Mouse (Mus musculus): ENCODE data around the gene Pacsin1. TPM values are rescaled to one million over a fixed set of nuclear protein-coding genes. Genes with fewer than 3 reads are reported as not detected.

Pacsin1 gene
- total RNA-seq, 2 experiments from 2014 or later = 0.18 to 0.78 TPM

- DNase-seq (ENCODE audit: low spot score in 2 of 2) = peak in 1 of 2 experiments; percentile 47
Measured at GRCm38 (mm10) chr17:27721125-27721664, 65.9 kb downstream of the Pacsin1 start.

- DNase-seq (ENCODE audit: low spot score in 2 of 2) = no peak
Measured at GRCm38 (mm10) chr17:27724327-27724726, 69.0 kb downstream of the Pacsin1 start.

GRCm38 (mm10) chr17:27725011-27725410 is 69.7 kb downstream of the Pacsin1 start:
- DNase-seq (ENCODE audit: low spot score in 2 of 2) = no peak

GRCm38 (mm10) chr17:27725412-27725811 is 70.1 kb downstream of the Pacsin1 start:
- DNase-seq (ENCODE audit: low spot score in 2 of 2) = no peak

- DNase-seq (ENCODE audit: low spot score in 2 of 2) = no peak
Measured at GRCm38 (mm10) chr17:27726527-27726926, 71.2 kb downstream of the Pacsin1 start.

- DNase-seq (ENCODE audit: low spot score in 2 of 2) = no peak
Measured at GRCm38 (mm10) chr17:27728770-27729169, 73.5 kb downstream of the Pacsin1 start, which contains the start of gene Spdef. Gene Spdef, minus strand, starts transcription at chr17:27728955.

GRCm38 (mm10) chr17:27732152-27732551 is 76.8 kb downstream of the Pacsin1 start:
- DNase-seq (ENCODE audit: low spot score in 2 of 2) = no peak

- no peak for DNase-seq (ENCODE audit: low spot score in 2 of 2)
Measured at GRCm38 (mm10) chr17:27732694-27733093, 77.4 kb downstream of the Pacsin1 start.

- DNase-seq (ENCODE audit: low spot score in 2 of 2) = no peak
Measured at GRCm38 (mm10) chr17:27734344-27735073, 79.2 kb downstream of the Pacsin1 start.

GRCm38 (mm10) chr17:27740961-27741360 is 85.7 kb downstream of the Pacsin1 start:
- no peak for DNase-seq (ENCODE audit: low spot score in 2 of 2)

- no peak for DNase-seq (ENCODE audit: low spot score in 2 of 2)
Measured at GRCm38 (mm10) chr17:27746446-27746845, 91.1 kb downstream of the Pacsin1 start.

- no peak for DNase-seq (ENCODE audit: low spot score in 2 of 2)
Measured at GRCm38 (mm10) chr17:27748123-27748522, 92.8 kb downstream of the Pacsin1 start.

- DNase-seq (ENCODE audit: low spot score in 2 of 2) = no peak
Measured at GRCm38 (mm10) chr17:27750451-27750942, 95.2 kb downstream of the Pacsin1 start.

GRCm38 (mm10) chr17:27751314-27752202 is 96.2 kb downstream of the Pacsin1 start:
- DNase-seq (ENCODE audit: low spot score in 2 of 2) = no peak

- no peak for DNase-seq (ENCODE audit: low spot score in 2 of 2)
Measured at GRCm38 (mm10) chr17:27760169-27760568, 104.9 kb downstream of the Pacsin1 start.

Other genes starting within 250 kb of the Pacsin1 start
- under 1 TPM; 0.29 to 0.39 TPM for gene Grm4, start 134.1 kb upstream of the Pacsin1 start, total RNA-seq (2021)
- gene Hmga1, start 99.0 kb upstream of the Pacsin1 start, total RNA-seq (2021) = 10 to 100 TPM; 48.5 to 51.3 TPM
- 1 to 10 TPM; 5.4 to 7.0 TPM for gene AI413582, start 89.8 kb upstream of the Pacsin1 start, total RNA-seq (2021)
- gene Nudt3, start 32.0 kb upstream of the Pacsin1 start, total RNA-seq (2021) = 100 to 1,000 TPM; 316 to 327 TPM
- not detected for gene RPS10-NUDT3, start 20.3 kb upstream of the Pacsin1 start, total RNA-seq (2021)
- 1,000 to 10,000 TPM in 1 of 2 experiments, 100 to 1,000 TPM in 1; 893 to 1,001 TPM for gene Rps10, start 18.8 kb upstream of the Pacsin1 start, total RNA-seq (2021)
- gene Spdef, start 73.4 kb downstream of the Pacsin1 start, total RNA-seq (2021) = under 1 TPM; 0.65 to 0.96 TPM
- gene D17Wsu92e, start 165.1 kb downstream of the Pacsin1 start, total RNA-seq (2021) = 10 to 100 TPM; 69.7 to 74.0 TPM
- 100 to 1,000 TPM in 1 of 2 experiments, 10 to 100 TPM in 1; 97.3 to 109 TPM for gene Snrpc, start 182.6 kb downstream of the Pacsin1 start, total RNA-seq (2021)
- 10 to 100 TPM; 19.3 to 19.5 TPM for gene Uhrf1bp1, start 200.9 kb downstream of the Pacsin1 start, total RNA-seq (2021)

Data from gastrocnemius, postnatal 4 days (tissue).